Mouse (Mus musculus) G1E (cell line): ENCODE measurements around the gene Dcaf17. TPM values are rescaled to one million over a fixed set of nuclear protein-coding genes. Genes with fewer than 3 reads are reported as not detected.

Source experiments
- ATAC-seq: 2 replicates; pipeline ENCODE4 v1.8.0; 2016; ENCODE audit warnings: mild to moderate bottlenecking; ENCODE audit not compliant: insufficient number of reproducible peaks, poor library complexity, low FRiP score, severe bottlenecking; ENCODE audit errors: extremely low read depth
- DNase-seq: peaks from one replicate; pipeline ENCODE4 v3.0.0; 2012; ENCODE audit warnings: low spot score
- H3K27me3 ChIP-seq: 2 replicates; pipeline ENCODE4 v1.6.1; 2012; ENCODE audit warnings: mild to moderate bottlenecking, low read length, inconsistent platforms; ENCODE audit not compliant: insufficient read depth
- H3K36me3 ChIP-seq: replicated peaks from 2 replicates; pipeline ENCODE3; 2012; ENCODE audit warnings: mild to moderate bottlenecking, inconsistent platforms
- H3K4me1 ChIP-seq: 2 replicates; pipeline ENCODE4 v1.6.1; 2012; ENCODE audit warnings: low read depth, low read length, inconsistent platforms, mixed read lengths; ENCODE audit not compliant: insufficient read depth
- H3K4me3 ChIP-seq: 2 replicates; pipeline ENCODE4 v1.5.1; 2012; ENCODE audit warnings: low read depth, mild to moderate bottlenecking, inconsistent platforms, low read length, moderate library complexity, mixed read lengths
- H3K9me3 ChIP-seq: replicated peaks from 2 replicates; pipeline ENCODE4 v1.6.1; 2012; ENCODE audit warnings: inconsistent platforms
- CTCF ChIP-seq: IDR thresholded peaks from 2 replicates; pipeline ENCODE4 v1.5.1; 2012; ENCODE audit warnings: low read depth, low read length, inconsistent platforms, mixed read lengths
- GATA1 ChIP-seq: IDR thresholded peaks from 2 replicates; pipeline ENCODE4 v1.6.1; 2012; ENCODE audit warnings: borderline replicate concordance, low read length, inconsistent platforms, mixed read lengths
- GATA2 ChIP-seq: IDR thresholded peaks from 2 replicates; pipeline ENCODE4 v1.6.1; 2012; ENCODE audit warnings: low read depth, low read length, inconsistent platforms, borderline replicate concordance
- POLR2AphosphoS5 ChIP-seq: IDR thresholded peaks from 2 replicates; pipeline ENCODE4 v1.6.1; 2012; ENCODE audit warnings: low read depth, low read length, inconsistent platforms; ENCODE audit not compliant: insufficient replicate concordance
- TAL1 ChIP-seq: conservative IDR thresholded peaks from 2 replicates; pipeline ENCODE4 v1.6.1; 2012; ENCODE audit warnings: low read depth, low read length, inconsistent platforms, mixed read lengths
- polyA plus RNA-seq: library from polyadenylated mRNA; stranded (reverse); fragments of >175 nt; gene quantifications from 2 replicates; pipeline ENCODE4 v1.2.3, GENCODE M21; 2012
- total RNA-seq, 2 experiments: library from RNA; stranded (forward) in 1 of 2; stranded (reverse) in 1 of 2; fragments of 200-1000 nt in 1 of 2; fragments of >200 nt in 1 of 2; fragmentation: Nextera tagmentation in 1 of 2; gene quantifications; 2 replicates each; pipeline ENCODE4 v1.2.3; 2014 to 2017

Dcaf17 gene
- total and polyA plus RNA-seq, 3 experiments, result 6.0 to 25.8 (median 25.7) TPM

- Histone ChIP-seq H3K4me1 (no peaks in the 10 kb centered on the region), H3K27me3 (peaks cover 3% of the 10 kb centered on the region), H3K4me3 (no peak overlapping the region), H3K9me3 (no peaks in the 10 kb centered on the region), H3K36me3 (no peaks in the 10 kb centered on the region)
- no peak for DNase-seq
- ATAC-seq, result no peak
- TF ChIP-seq POLR2AphosphoS5, result no peak
- TF ChIP-seq CTCF, result no peak
- TF ChIP-seq TAL1, result no peak
- no peak for TF ChIP-seq GATA1
- no peak for TF ChIP-seq GATA2
Measured at GRCm38 (mm10) chr2:71123591-71123990, 68.5 kb downstream of the Dcaf17 start.

- TF ChIP-seq POLR2AphosphoS5, result no peak
- TF ChIP-seq TAL1, result no peak
- TF ChIP-seq CTCF, result no peak
- TF ChIP-seq GATA2, result no peak
- no peak for TF ChIP-seq GATA1
- Histone ChIP-seq H3K4me1 (no peaks in the 10 kb centered on the region), H3K4me3 (no peak overlapping the region), H3K36me3 (no peaks in the 10 kb centered on the region), H3K27me3 (peaks cover 8% of the 10 kb centered on the region), H3K9me3 (no peaks in the 10 kb centered on the region)
- no peak for DNase-seq
- ATAC-seq, result no peak
Measured at GRCm38 (mm10) chr2:71127779-71128534, 72.8 kb downstream of the Dcaf17 start.

- no peaks in the 10 kb centered on the region for H3K9me3 ChIP-seq
- H3K4me3 ChIP-seq, result no peak overlapping the region
- H3K4me1 ChIP-seq, result no peaks in the 10 kb centered on the region
- no peak for TF ChIP-seq TAL1
- TF ChIP-seq GATA1, result no peak
- TF ChIP-seq CTCF, result no peak
- TF ChIP-seq POLR2AphosphoS5, result no peak
- no peak for TF ChIP-seq GATA2
- ATAC-seq (no peak), DNase-seq (no peak)
- no peaks in the 10 kb centered on the region for H3K36me3 ChIP-seq
- H3K27me3 ChIP-seq, result peaks cover 9% of the 10 kb centered on the region
Measured at GRCm38 (mm10) chr2:71130366-71130765, 75.2 kb downstream of the Dcaf17 start.

- ATAC-seq (no peak), DNase-seq (no peak)
- TF ChIP-seq GATA2 (no peak), POLR2AphosphoS5 (no peak), TAL1 (no peak), CTCF (no peak), GATA1 (no peak)
- Histone ChIP-seq H3K36me3 (no peaks in the 10 kb centered on the region), H3K9me3 (no peaks in the 10 kb centered on the region), H3K4me1 (no peaks in the 10 kb centered on the region), H3K4me3 (no peak overlapping the region), H3K27me3 (peaks cover 11% of the 10 kb centered on the region)
Measured at GRCm38 (mm10) chr2:71131866-71132496, 76.9 kb downstream of the Dcaf17 start.

GRCm38 (mm10) chr2:71134041-71134505 lies 78.9 kb downstream of the Dcaf17 start:
- H3K4me1 ChIP-seq, result no peaks in the 10 kb centered on the region
- DNase-seq (no peak), ATAC-seq (no peak)
- no peaks in the 10 kb centered on the region for H3K36me3 ChIP-seq
- H3K4me3 ChIP-seq, result no peak overlapping the region
- H3K9me3 ChIP-seq, result no peaks in the 10 kb centered on the region
- peaks cover 13% of the 10 kb centered on the region for H3K27me3 ChIP-seq
- TF ChIP-seq GATA1 (no peak), TAL1 (no peak), GATA2 (no peak), POLR2AphosphoS5 (no peak), CTCF (no peak)

GRCm38 (mm10) chr2:71134836-71135235 lies 79.7 kb downstream of the Dcaf17 start:
- DNase-seq, result no peak
- Histone ChIP-seq H3K4me1 (no peaks in the 10 kb centered on the region), H3K4me3 (no peak overlapping the region), H3K9me3 (no peaks in the 10 kb centered on the region), H3K36me3 (no peaks in the 10 kb centered on the region), H3K27me3 (peaks cover 9% of the 10 kb centered on the region)
- no peak for TF ChIP-seq TAL1
- no peak for TF ChIP-seq GATA1
- TF ChIP-seq POLR2AphosphoS5, result no peak
- no peak for TF ChIP-seq CTCF
- TF ChIP-seq GATA2, result no peak
- no peak for ATAC-seq
